Mouse (Mus musculus): Measurements from ENCODE around the gene Sh3gl1. TPM values are rescaled to one million over a fixed set of nuclear protein-coding genes. Genes with fewer than 3 reads are reported as not detected.

Sh3gl1 gene
- polyA plus RNA-seq, 1 experiment = 55.5 TPM

DNA sequence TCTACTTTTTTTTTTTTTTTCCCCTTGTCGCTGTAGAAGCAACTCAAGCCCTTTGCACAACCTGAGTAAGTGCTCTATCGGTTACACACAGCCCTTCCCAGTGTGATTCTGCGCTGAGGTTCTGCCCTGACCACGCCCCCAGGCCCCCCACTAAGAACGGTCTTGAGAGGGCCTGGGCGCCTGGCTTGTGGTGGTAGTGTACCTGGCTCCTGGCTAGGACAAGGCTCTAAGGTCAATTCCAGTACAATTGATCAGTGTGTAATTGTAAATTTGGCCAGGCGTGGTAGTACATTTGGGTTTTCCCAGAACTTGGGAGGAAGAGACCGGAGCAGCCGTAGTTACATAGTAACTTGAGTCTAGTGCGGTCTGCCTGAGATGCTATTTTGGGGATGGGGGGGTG is 29.5 kb downstream of the Sh3gl1 start:
- Histone ChIP-seq H3K4me3 (replicated peaks; ENCODE audit: control insufficient read depth, low read depth, low read length) (no peak overlapping the region), H3K4me1 (ENCODE audit: control insufficient read depth, insufficient read depth, low read length) (peaks cover 5% of the 10 kb centered on the region; the same call in 1 of the 2 replicates), H3K27ac (ENCODE audit: control insufficient read depth, insufficient read depth, low read depth, low read length, poor library complexity) (no peak overlapping the region)
- no peak for TF ChIP-seq POLR2A (IDR thresholded peaks at IDR 0.05; ENCODE audit: borderline replicate concordance, control insufficient read depth, low read depth, low read length)
- no peak for TF ChIP-seq CTCF (IDR thresholded peaks at IDR 0.05; ENCODE audit: control insufficient read depth, insufficient read depth, low read length)
- WGBS = 84% methylated on average over 10 of the region's 10 CpGs

DNA sequence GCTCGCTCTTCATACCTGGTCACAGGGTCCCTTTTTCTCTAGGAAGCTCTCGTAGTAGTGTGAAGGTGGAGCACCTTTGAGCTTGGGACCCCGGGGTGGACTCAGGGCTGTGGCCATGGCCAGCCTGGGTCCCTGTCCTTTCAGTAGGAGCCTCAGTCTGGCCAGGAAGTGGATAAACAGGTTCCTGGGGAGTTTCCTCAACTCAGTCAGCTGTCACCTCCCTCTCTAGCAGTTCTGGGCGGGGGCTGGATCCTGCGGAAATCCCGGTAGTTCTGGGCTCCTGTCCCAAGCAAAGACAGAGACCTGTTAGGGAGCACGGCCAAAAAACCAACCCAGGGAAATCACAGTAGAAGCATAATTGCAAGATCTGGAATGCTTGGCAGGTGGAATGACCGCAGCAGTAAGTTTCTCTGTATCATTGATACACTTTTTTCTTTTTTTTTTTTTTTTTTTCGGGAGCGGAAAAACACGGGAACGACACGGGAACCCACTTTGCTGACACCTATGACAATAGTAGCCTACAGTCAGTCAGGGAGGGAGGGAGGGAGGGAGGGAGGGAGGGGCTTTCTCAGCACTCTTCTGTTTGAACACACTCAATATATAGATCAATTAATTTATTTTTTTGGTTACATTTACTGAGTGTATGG is 30.9 kb downstream of the Sh3gl1 start, which contains the start of the genes Stap2 and Mpnd:
Stap2 (minus strand) TSS at position 170 of the 647 bp plus-strand sequence.
Mpnd (plus strand) TSS at position 297 of the 647 bp plus-strand sequence.
- Histone ChIP-seq H3K27ac (ENCODE audit: control insufficient read depth, insufficient read depth, low read depth, low read length, poor library complexity) (no peak within 1 kb of the TSS), H3K4me1 (ENCODE audit: control insufficient read depth, insufficient read depth, low read length) (peaks cover 4% of the 10 kb centered on the region; the same call in 1 of the 2 replicates), H3K4me3 (replicated peaks; ENCODE audit: control insufficient read depth, low read depth, low read length) (no peak within 1 kb of the TSS)
- no peak for TF ChIP-seq POLR2A (IDR thresholded peaks at IDR 0.05; ENCODE audit: borderline replicate concordance, control insufficient read depth, low read depth, low read length)
- no peak for TF ChIP-seq CTCF (IDR thresholded peaks at IDR 0.05; ENCODE audit: control insufficient read depth, insufficient read depth, low read length)
- 37% methylated on average over 13 of the region's 13 CpGs for WGBS

DNA sequence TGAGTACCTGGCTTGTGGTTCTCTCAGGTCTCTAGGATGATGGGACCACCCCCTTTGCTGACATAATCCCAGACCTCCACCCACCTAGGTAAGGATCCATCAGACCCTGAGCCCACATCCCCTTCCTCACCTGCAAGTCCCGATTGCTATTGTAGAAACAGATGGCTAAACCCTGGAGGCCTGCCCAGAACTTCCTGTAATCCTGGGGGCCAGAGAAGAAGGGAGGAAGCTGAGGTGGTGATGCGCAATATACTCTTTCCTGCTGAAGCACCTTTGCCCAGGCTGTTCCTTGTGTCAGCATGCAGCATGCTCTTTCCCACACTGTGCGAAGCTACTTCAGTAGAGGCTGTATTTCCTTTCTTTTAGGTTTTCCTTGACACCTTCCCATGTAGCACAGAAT is 33.4 kb downstream of the Sh3gl1 start:
- no peak for TF ChIP-seq CTCF (IDR thresholded peaks at IDR 0.05; ENCODE audit: control insufficient read depth, insufficient read depth, low read length)
- TF ChIP-seq POLR2A (IDR thresholded peaks at IDR 0.05; ENCODE audit: borderline replicate concordance, control insufficient read depth, low read depth, low read length) = no peak
- Histone ChIP-seq H3K27ac (ENCODE audit: control insufficient read depth, insufficient read depth, low read depth, low read length, poor library complexity) (no peak overlapping the region), H3K4me1 (ENCODE audit: control insufficient read depth, insufficient read depth, low read length) (peaks cover 2% of the 10 kb centered on the region; the same call in 1 of the 2 replicates), H3K4me3 (replicated peaks; ENCODE audit: control insufficient read depth, low read depth, low read length) (no peak overlapping the region)
- 27% methylated on average over 3 of the region's 3 CpGs for WGBS

GRCm38 (mm10) chr17:55999794-56000499 is 36.5 kb downstream of the Sh3gl1 start:
- TF ChIP-seq POLR2A (IDR thresholded peaks at IDR 0.05; ENCODE audit: borderline replicate concordance, control insufficient read depth, low read depth, low read length) (no peak), CTCF (IDR thresholded peaks at IDR 0.05; ENCODE audit: control insufficient read depth, insufficient read depth, low read length) (no peak)
- 32% methylated on average over 30 of the region's 30 CpGs for WGBS
- peaks cover 2% of the 10 kb centered on the region; the same call in 1 of the 2 replicates for H3K4me1 ChIP-seq (ENCODE audit: control insufficient read depth, insufficient read depth, low read length)
- H3K27ac ChIP-seq (ENCODE audit: control insufficient read depth, insufficient read depth, low read depth, low read length, poor library complexity) = no peak overlapping the region; the same call in 1 of the 2 replicates
- H3K4me3 ChIP-seq (replicated peaks; ENCODE audit: control insufficient read depth, low read depth, low read length) = no peak overlapping the region

DNA sequence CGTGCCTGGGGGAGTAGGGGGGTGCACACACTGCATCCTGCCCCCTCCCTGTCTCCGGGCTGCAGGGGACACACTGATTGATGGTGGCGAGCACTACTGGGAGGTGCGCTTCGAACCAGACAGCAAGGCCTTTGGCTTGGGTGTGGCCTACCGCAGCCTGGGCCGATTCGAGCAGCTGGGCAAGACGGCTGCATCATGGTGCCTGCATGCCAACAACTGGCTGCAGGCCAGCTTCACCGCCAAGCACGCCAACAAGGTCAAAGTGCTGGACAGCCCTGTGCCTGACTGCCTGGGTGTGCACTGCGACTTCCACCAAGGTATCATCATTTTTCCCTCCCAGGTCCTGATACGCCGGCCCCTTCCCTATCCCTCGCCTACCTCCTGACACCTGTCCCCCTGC is 40.4 kb downstream of the Sh3gl1 start:
- TF ChIP-seq POLR2A (IDR thresholded peaks at IDR 0.05; ENCODE audit: borderline replicate concordance, control insufficient read depth, low read depth, low read length) (no peak), CTCF (IDR thresholded peaks at IDR 0.05; ENCODE audit: control insufficient read depth, insufficient read depth, low read length) (no peak)
- Histone ChIP-seq H3K4me1 (ENCODE audit: control insufficient read depth, insufficient read depth, low read length) (no peaks in the 10 kb centered on the region), H3K27ac (ENCODE audit: control insufficient read depth, insufficient read depth, low read depth, low read length, poor library complexity) (no peak overlapping the region), H3K4me3 (replicated peaks; ENCODE audit: control insufficient read depth, low read depth, low read length) (no peak overlapping the region)
- 83% methylated on average over 15 of the region's 15 CpGs for WGBS

DNA sequence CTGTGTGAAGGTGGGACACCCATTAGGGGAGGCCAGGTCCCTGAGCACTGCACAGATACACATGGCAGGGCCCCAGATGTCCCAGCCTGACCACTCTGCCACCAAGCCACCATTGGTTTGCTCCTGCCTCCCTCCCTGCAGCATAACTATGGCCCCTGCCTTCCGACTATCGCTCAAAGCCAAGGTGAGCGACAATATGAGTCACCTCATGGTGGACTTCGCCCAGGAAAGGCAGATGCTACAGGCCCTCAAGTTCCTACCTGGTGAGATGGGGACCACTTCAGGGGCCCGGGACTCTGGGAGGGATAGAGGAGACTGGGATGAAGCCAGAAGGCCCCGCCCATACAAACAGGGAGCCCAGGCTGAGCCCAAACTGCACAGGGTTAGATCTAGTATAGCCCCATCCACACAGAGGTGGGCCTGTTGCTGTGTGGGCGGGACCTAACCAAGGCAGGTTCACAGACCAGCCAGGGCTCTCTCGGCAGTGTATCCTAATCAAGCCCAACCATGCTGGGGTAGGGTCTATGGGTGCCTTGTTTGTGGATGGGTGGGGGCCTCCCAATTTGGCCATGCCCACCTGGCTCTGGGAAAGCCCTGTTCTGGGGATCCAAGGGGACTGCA is 46.0 kb downstream of the Sh3gl1 start:
- H3K4me1 ChIP-seq (ENCODE audit: control insufficient read depth, insufficient read depth, low read length) = no peaks in the 10 kb centered on the region
- TF ChIP-seq CTCF (IDR thresholded peaks at IDR 0.05; ENCODE audit: control insufficient read depth, insufficient read depth, low read length) = no peak
- TF ChIP-seq POLR2A (IDR thresholded peaks at IDR 0.05; ENCODE audit: borderline replicate concordance, control insufficient read depth, low read depth, low read length) = no peak
- 77% methylated on average over 8 of the region's 8 CpGs for WGBS

DNA sequence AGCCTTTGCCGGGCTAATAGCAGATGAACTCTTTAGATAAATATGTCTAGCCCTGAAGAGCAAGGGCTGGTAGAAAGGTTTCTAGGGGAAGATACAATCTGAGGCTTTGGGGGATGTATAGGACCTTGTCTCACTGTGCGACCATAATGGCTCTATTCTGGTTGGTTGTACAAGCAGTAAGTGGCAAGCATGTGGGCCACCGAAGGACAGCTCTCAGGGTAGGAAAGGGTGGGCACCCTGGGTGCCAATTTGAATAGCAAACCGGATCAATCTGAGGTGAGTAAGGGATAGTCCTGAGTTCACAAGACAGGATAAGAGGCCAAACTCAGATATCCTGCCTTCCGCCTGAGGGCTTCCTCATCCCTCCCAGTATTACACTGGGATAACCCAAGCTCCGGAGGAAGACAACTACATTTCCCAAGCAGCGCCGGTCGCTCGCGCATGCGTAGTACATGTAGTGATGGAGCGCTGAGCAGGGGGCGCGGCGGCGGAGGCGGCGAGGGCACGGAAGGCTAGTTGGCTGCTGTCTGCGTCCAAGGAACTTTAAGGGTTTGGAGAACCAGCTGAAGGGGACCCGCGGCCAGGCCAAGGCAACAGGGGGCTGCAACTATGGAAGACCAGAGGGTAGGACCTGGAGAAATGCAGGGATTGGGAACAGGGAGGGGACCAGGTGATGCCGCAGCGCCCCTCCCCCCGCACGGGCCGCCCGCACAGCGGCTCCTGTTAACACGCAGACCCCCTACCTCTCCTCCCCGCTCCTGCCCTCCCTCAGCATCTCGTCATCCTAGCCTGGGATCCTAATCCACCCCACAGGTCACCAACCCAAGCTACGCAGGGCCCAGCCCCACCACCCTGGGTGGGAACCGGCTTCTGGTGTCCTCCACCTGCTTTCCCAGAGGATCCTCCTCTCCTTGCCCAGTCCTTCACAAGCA is 50.1 kb downstream of the Sh3gl1 start, which contains the start of gene Fsd1:
Fsd1 (plus strand) TSS at position 480 of the 932 bp plus-strand sequence.
- Histone ChIP-seq H3K4me3 (replicated peaks; ENCODE audit: control insufficient read depth, low read depth, low read length) (no peak within 1 kb of the TSS), H3K4me1 (ENCODE audit: control insufficient read depth, insufficient read depth, low read length) (no peaks in the 10 kb centered on the region), H3K27ac (ENCODE audit: control insufficient read depth, insufficient read depth, low read depth, low read length, poor library complexity) (no peak within 1 kb of the TSS)
- no peak for TF ChIP-seq POLR2A (IDR thresholded peaks at IDR 0.05; ENCODE audit: borderline replicate concordance, control insufficient read depth, low read depth, low read length)
- TF ChIP-seq CTCF (IDR thresholded peaks at IDR 0.05; ENCODE audit: control insufficient read depth, insufficient read depth, low read length) = no peak
- 13% methylated on average over 35 of the region's 35 CpGs for WGBS

More for the DNA sequence above, 46.0 kb downstream of the Sh3gl1 start:
- no peak overlapping the region for H3K27ac ChIP-seq (ENCODE audit: control insufficient read depth, insufficient read depth, low read depth, low read length, poor library complexity)
- no peak overlapping the region for H3K4me3 ChIP-seq (replicated peaks; ENCODE audit: control insufficient read depth, low read depth, low read length)

Measured in bone marrow, adult 2 months (tissue).